Mouse (Mus musculus): ENCODE measurements around the gene Il21r. TPM values are rescaled to one million over a fixed set of nuclear protein-coding genes. Genes with fewer than 3 reads are reported as not detected.

Gene Il21r
- total and polyA plus RNA-seq, 3 experiments = 103 to 252 (median 142) TPM

DNA sequence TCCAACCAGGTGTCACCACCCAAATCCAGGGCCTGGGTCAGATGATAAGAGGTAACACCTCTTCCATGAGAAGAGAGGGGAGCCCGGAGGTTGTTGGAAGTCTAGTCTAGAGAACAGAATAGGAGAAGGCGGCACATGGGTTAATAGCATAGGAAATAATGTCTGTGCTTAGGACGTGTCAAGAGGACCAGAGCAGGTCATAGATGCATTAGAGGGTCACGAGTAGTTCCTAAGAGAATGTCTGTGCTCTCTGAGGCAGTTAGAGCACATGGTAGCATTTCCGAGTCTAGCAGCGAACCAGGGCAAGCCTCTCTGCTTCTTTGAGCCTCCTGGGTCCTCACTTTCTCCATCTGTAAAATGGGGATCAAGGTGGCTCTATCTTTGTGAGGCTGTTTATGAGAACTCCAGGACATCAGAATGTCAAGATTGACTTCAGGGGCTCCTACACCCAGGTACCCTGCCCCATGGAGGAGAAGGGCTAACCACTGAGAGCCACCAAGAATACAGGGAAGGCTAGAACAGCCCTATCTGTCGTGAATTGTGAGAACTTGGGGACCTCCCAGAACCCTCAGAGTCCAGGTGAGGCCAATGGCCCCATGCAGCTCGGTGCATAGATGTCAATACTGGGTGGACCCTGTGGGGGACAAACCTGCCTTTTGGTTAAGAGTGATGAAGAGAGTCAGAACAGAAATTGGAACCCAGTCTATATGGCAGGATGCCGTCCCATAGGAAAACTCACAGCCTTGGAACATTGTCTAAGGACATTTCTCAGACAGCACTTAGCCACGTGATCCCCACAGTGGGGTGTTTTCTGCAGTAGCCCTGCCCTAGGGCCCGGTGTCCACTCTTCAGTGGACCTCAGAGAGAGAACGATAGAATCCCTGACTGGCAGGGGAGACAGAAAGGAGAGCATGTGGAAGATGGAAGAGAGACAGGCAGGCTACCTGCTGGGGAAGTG, 1.4 kb downstream of the Il21r start (continued):
- TF ChIP-seq HCFC1 (IDR thresholded peaks at IDR 0.05; ENCODE audit: low read depth, low read length) = no peak

DNA sequence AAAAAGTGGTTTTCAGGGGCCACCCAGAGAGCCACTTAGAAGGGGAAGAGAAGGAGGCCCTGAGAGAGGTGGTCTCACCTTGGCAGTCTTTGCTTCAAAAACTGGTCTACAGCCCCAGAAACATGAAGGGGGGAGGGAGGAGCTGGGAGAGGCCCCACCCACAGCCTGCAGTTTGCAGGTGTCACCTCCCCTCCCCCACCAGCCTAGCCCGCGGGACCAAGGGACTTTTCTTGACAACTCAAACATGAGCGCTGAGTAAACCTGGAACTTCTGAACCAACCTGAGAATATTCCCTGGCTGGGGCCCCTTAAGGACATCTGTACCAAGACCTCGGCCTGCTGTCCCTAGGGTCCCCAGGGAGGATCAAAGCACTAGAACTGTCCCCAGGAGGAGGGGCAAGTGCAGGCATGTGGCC, 2.5 kb downstream of the Il21r start:
- Histone ChIP-seq H3K79me2 (replicated peaks; ENCODE audit: control insufficient read depth, extremely low read depth, insufficient read depth, poor library complexity, severe bottlenecking) (peaks cover 68% of the 10 kb centered on the region), H3K9ac (ENCODE audit: insufficient read depth, low read depth) (peak overlapping the region; percentile 97), H3K9me3 (replicated peaks; ENCODE audit: low read length) (peaks cover 7% of the 10 kb centered on the region), H3K4me1 (ENCODE audit: control insufficient read depth in 1 of 2, insufficient read depth in 2 of 2) (peaks cover 4 to 48% of the 10 kb centered on the region in 2 experiments), H3K4me3 (replicated peaks in 1 of 3; ENCODE audit: low read depth in 2 of 3, low read length in 2 of 3, poor library complexity in 1 of 3) (peak overlapping the region; percentile 86 to 99 (median 94)), H3K4me2 (ENCODE audit: insufficient read depth, low read depth, poor library complexity, severe bottlenecking) (peak overlapping the region; percentile 41; the same call in 1 of the 2 replicates), H3K27me3 (replicated peaks) (no peaks in the 10 kb centered on the region), H3K27ac (ENCODE audit: insufficient read depth, low read depth) (peak overlapping the region; percentile 100), H3K36me3 (replicated peaks in 1 of 2; ENCODE audit: control insufficient read depth in 1 of 2, insufficient read depth in 1 of 2, low read length in 1 of 2) (peaks cover 43 to 56% of the 10 kb centered on the region in 2 experiments)
- in situ Hi-C loops (cut with MboI; ENCODE audit: low pct_ligation_motif_present, low pct_unique_long_range_greater_than_20kb, low sequenced_read_pairs) = no loop called here
- peak; percentile 99 for DNase-seq (ENCODE audit: extremely low read depth)
- dilution Hi-C loops (cut with MboI; ENCODE audit: extremely low pct_ligation_motif_present, extremely low pct_unique_long_range_greater_than_20kb, low sequenced_read_pairs) = no loop called here
- TF ChIP-seq USF2 (conservative IDR thresholded peaks at IDR 0.05; ENCODE audit: low read depth, low read length) (no peak), BHLHE40 (IDR thresholded peaks at IDR 0.05; ENCODE audit: low read depth, low read length) (peak; percentile 97), TCF12 (IDR thresholded peaks at IDR 0.05; ENCODE audit: low read depth, low read length) (peak; percentile 100), ETS1 (conservative IDR thresholded peaks at IDR 0.05; ENCODE audit: low read depth, low read length) (peak; percentile 98), ZNF384 (IDR thresholded peaks at IDR 0.05; ENCODE audit: low read depth, low read length) (peak; percentile 61), ZC3H11A (IDR thresholded peaks at IDR 0.05; ENCODE audit: low read depth, low read length) (no peak), SIN3A (IDR thresholded peaks at IDR 0.05; ENCODE audit: low read length) (peak; percentile 95), TBP (conservative IDR thresholded peaks at IDR 0.05; ENCODE audit: low read depth, low read length) (peak; percentile 87), RAD21 (IDR thresholded peaks at IDR 0.05; ENCODE audit: low read depth, low read length) (no peak; the same call in 1 of the 2 replicates), POLR2A (IDR thresholded peaks at IDR 0.05; ENCODE audit: low read depth, low read length) (peak; percentile 79), ZMIZ1 (IDR thresholded peaks at IDR 0.05; ENCODE audit: low read depth, low read length) (no peak; the same call in 1 of the 2 replicates), CTCF (conservative IDR thresholded peaks at IDR 0.05 in 1 of 2, IDR thresholded peaks at IDR 0.05 in 1 of 2; ENCODE audit: low read depth in 2 of 2, low read length in 2 of 2) (no peak), KAT2A (IDR thresholded peaks at IDR 0.05; ENCODE audit: insufficient replicate concordance, low read length) (peak; percentile 82; the same call in 1 of the 2 replicates), CHD2 (IDR thresholded peaks at IDR 0.05; ENCODE audit: low read length) (peak; percentile 97), PAX5 (IDR thresholded peaks at IDR 0.05; ENCODE audit: low read length) (no peak), IRF4 (IDR thresholded peaks at IDR 0.05; ENCODE audit: low read depth, low read length) (peak; percentile 100), MAX (IDR thresholded peaks at IDR 0.05; ENCODE audit: low read length) (peak; percentile 88; the same call in 1 of the 2 replicates), CHD1 (IDR thresholded peaks at IDR 0.05; ENCODE audit: low read depth, low read length) (peak; percentile 95; the same call in 1 of the 2 replicates), SMC3 (IDR thresholded peaks at IDR 0.05; ENCODE audit: low read depth, low read length) (peak; percentile 9; the same call in 1 of the 2 replicates), NRF1 (IDR thresholded peaks at IDR 0.05; ENCODE audit: low read depth, low read length) (peak; percentile 33; the same call in 1 of the 2 replicates), JUND (conservative IDR thresholded peaks at IDR 0.05; ENCODE audit: low read depth, low read length) (peak; percentile 88), UBTF (IDR thresholded peaks at IDR 0.05; ENCODE audit: low read depth, low read length) (no peak), USF1 (IDR thresholded peaks at IDR 0.05; ENCODE audit: low read depth, low read length) (0 out of 2 replicates have a peak, but pooled peaks have one; percentile 18), ELF1 (IDR thresholded peaks at IDR 0.05; ENCODE audit: low read depth, low read length) (peak; percentile 59), GABPA (IDR thresholded peaks at IDR 0.05; ENCODE audit: insufficient replicate concordance, low read depth, low read length) (no peak), EP300 (IDR thresholded peaks at IDR 0.05; ENCODE audit: low read length) (peak; percentile 99), MAFK (IDR thresholded peaks at IDR 0.05; ENCODE audit: insufficient replicate concordance, low read length) (peak; percentile 88), MXI1 (IDR thresholded peaks at IDR 0.05; ENCODE audit: low read depth, low read length) (no peak), NELFE (IDR thresholded peaks at IDR 0.05; ENCODE audit: low read depth, low read length) (peak; percentile 57), HCFC1 (IDR thresholded peaks at IDR 0.05; ENCODE audit: low read depth, low read length) (peak; percentile 32; the same call in 1 of the 2 replicates), MEF2A (IDR thresholded peaks at IDR 0.05; ENCODE audit: borderline replicate concordance, low read depth, low read length) (peak; percentile 97), POLR2AphosphoS2 (IDR thresholded peaks at IDR 0.05; ENCODE audit: low read depth, low read length) (no peak; the same call in none of the 2 replicates), MAZ (IDR thresholded peaks at IDR 0.05; ENCODE audit: low read depth, low read length) (peak; percentile 99), RCOR1 (conservative IDR thresholded peaks at IDR 0.05; ENCODE audit: low read depth, low read length) (peak; percentile 98), MYC (IDR thresholded peaks at IDR 0.05; ENCODE audit: low read depth, low read length) (peak; percentile 85; the same call in 1 of the 2 replicates)
